Mouse (Mus musculus): ENCODE data around the gene Ttll5.

DNA sequence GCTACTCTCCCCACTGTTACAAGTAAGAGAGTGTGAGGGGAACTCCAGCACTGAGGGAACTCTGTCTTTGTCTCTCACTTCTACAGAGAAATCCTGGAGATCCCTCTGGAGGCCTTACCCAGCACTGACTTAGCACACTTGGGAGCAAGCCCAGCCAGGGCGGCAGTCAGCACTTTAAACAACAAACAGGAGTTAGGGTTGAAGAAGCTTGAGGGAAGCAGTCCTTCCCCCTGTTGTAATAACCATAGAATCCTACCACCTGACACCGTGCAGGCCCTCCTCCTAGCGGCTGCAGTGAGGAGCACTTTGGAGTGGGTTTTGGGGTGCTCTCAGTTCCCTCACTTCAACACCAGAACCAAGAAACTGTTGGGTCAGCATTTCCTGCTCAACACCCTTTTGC, 140.0 kb downstream of the Ttll5 start:
- no peak for TF ChIP-seq CTCF (IDR thresholded peaks at IDR 0.05)
- TF ChIP-seq POLR2A (IDR thresholded peaks at IDR 0.05; ENCODE audit: insufficient read depth, low read depth, low read length): no peak
- TF ChIP-seq EP300 (IDR thresholded peaks at IDR 0.05; ENCODE audit: insufficient read depth, low read depth, low read length): no peak
